Mouse (Mus musculus): ENCODE results near the gene Lrig2.

Lrig2 gene

DNA sequence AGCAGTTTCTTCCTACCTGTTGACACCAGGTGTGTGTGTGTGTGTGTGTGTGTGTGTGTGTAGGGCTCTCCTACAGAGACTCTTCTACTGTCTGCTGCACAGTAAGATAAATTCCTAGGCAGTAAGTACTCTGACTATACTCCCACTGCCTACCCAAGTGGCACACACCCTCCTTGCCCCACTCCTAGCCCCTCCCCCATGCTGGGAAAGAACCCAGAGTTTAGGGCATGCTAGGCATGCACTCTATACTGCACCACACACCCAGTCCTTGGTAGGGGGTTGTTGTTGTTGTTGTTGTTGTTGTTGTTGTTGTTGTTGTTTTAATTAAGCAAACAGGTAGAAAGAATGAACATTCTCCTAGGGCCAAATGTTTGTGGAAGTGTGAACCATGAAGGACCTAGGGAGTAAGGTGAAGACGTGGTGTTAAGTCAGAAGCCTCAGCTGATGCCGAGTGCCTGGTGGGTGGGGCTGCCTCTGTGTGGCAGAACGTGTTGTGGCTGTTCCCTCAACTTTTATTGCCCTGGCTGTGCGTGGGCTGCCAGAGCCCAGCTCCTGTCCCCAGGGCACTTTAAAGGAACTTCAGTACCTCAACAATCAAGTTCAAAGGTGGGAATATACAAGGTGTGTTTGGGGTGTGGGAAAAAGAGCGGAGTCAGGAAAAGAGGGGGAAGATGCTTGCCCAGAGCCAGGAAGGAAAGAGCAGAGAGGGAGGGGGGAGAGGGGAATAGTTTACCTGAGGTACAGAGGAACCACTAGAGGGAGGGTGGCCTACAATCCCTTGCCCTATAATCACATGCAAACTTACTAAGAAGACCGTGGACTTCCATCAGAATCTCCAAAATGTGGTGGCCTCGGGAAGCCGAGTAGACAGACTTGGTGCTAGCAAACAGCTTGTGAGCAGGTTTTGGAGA lies 152.2 kb downstream of the Lrig2 start:
- no peak for DNase-seq

- DNase-seq, result no peak
These were observed 153.0 kb downstream of the Lrig2 start for GRCm38 (mm10) chr3:104358747-104359146.

DNA sequence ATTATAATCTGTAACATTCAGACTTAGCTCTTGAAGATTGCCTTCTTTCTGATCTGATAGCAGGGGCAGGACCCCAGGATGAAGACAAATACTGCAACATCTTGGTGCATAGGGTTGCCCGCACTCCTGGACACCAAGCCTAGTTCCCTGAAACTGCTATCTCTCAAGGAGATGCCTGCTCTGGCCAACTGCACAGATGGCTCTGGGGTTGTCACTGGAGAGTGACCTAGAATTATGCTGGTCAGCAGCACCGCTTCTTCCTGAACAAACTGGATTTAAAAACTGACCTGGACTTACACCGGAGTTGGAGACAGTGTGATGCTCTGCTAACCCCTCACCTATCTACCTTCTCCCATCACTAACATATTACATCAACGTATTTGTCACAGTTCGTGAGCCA lies 155.6 kb downstream of the Lrig2 start:
- DNase-seq, result no peak

GRCm38 (mm10) chr3:104353884-104354283 lies 157.8 kb downstream of the Lrig2 start:
- DNase-seq, result no peak

GRCm38 (mm10) chr3:104352358-104353060 lies 159.2 kb downstream of the Lrig2 start:
- no peak for DNase-seq

DNA sequence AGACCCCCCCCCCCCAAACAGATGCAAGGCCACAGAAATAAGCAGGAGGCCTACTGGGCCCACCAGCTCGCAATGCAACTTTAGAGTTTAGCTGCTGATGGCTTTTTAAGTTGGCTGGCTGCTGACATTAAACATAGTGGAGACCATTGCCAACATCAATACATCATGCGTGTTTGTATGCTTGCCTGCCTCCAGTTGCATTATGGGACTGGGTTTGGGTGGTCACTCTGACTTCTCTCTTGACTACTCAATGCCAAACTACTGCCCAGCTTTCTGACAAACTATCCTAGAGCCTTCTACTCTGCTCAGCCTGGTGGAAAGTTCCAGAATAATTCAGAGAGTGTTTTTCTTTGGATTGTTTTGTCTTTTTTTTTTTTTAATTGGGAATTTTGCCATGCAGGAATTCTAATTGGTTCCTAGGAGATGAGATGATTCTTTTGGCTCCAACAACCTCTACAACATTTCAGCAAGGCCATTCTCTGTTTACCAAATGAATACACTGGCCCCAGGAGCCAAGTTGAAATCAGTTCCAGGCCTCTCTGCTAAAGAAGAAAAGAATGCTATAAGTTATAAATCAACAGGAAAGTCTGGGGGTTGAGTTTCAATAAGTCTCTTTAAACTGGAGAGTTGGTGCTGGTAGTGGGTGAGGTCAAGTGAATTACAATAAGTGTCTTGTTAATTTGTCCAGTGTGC lies 161.3 kb downstream of the Lrig2 start:
- DNase-seq, result no peak

GRCm38 (mm10) chr3:104349847-104350228 lies 161.9 kb downstream of the Lrig2 start:
- no peak for DNase-seq

DNA sequence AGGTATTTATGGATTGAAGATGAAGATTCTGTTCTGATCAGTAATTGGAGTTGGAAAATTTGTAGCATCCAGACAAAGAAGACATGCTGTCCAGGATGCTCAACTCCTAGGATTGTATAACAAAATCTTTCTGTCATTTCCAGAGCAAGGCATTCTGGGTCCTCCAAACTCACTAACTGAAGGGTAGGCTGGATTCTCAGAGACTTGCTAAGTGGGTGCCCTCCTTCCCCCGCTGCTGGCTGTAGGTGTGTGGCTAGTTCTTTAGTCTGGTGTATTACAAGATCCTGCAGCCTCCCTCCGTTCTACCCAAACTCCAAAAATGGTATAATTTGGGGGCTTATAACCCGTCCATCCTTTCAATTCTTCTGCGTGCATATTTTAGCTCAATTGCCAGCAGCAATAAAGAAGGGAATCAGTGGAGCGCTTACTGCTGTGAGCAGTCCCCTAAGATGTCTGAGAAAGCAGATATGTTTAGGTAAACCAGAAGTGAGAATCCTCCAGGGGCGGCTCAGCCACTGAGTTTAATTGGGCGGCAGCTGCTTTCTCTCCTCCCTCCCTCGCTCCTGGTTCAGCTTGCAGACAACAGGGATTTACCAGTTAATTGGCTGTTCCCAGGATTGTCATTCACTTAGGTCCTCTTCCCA lies 162.4 kb downstream of the Lrig2 start:
- no peak for DNase-seq

Measured in thymus, postnatal 36 days (tissue).